Mouse (Mus musculus) forebrain, embryonic 10.5 days (tissue): ENCODE data around the gene Rbms1. TPM values are rescaled to one million over a fixed set of nuclear protein-coding genes. Genes with fewer than 3 reads are reported as not detected.
"Not testable (repeated sequence)": the region's sequence is repeated elsewhere in the genome, so short reads cannot be mapped to it uniquely, and the experiment has no call there.

Source experiments
- DNase-seq: peaks from one replicate; pipeline ENCODE4 v3.0.0-alpha.2; 2017; ENCODE audit warnings: low spot score; ENCODE audit errors: extremely low spot score
- H3K27ac ChIP-seq: fragments of 300-500 bp; sonication (generic); 2 replicates; pipeline ENCODE4 v1.5.1; 2016; ENCODE audit warnings: mild to moderate bottlenecking
- H3K27me3 ChIP-seq: fragments of 300-500 bp; sonication (generic); 2 replicates; pipeline ENCODE4 v1.6.1; 2016; ENCODE audit warnings: mild to moderate bottlenecking; ENCODE audit not compliant: poor library complexity, severe bottlenecking
- H3K36me3 ChIP-seq: fragments of 300-500 bp; sonication (generic); replicated peaks from 2 replicates; pipeline ENCODE4 v1.6.1; 2016; ENCODE audit warnings: mild to moderate bottlenecking, moderate library complexity
- H3K4me1 ChIP-seq: fragments of 300-500 bp; sonication (generic); 2 replicates; pipeline ENCODE4 v1.6.1; 2016
- H3K4me3 ChIP-seq: fragments of 300-500 bp; sonication (generic); 2 replicates; pipeline ENCODE4 v1.5.1; 2016; ENCODE audit warnings: mild to moderate bottlenecking, moderate library complexity
- H3K9me3 ChIP-seq: fragments of 300-500 bp; sonication (generic); 2 replicates; pipeline ENCODE4 v1.6.1; 2016; ENCODE audit warnings: mild to moderate bottlenecking, moderate library complexity
- WGBS: fragments of 180-500 bp; shearing (Covaris S2); methylation state at CpG from one replicate; pipeline ENCODE4 v1.1.7; 2016; 5-methylcytosine and 5-hydroxymethylcytosine counted together
- polyA plus RNA-seq: library from polyadenylated mRNA; unstranded; fragments of >200 nt; fragmentation: Nextera tagmentation; extraction: Ambion mirVana; gene quantifications from 2 replicates; pipeline ENCODE4 v1.2.1, GENCODE M21; 2016

The Rbms1 gene
- polyA plus RNA-seq, 1 experiment from 2014 or later, result 44.4 TPM

DNA sequence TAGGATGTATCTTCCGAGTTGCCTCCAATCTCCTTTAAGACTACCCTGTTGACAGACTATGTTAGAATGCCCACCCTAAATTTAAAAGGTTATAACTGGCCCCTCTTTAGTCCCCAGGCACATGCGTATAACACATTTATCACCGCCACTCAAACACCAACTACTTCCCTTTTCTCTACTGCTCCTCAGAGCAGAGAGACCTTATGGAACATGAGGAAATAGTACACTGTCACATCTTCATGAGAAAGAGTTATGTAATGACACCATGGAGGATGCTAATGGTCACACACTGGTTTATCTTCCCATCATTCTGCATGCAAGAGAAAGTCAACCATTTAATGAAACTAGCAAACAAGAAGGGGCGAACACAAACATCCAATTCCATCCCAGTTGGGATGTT lies 114.5 kb downstream of the Rbms1 start:
- DNase-seq, result no peak
- no peak overlapping the region for H3K4me3 ChIP-seq
- H3K36me3 ChIP-seq, result no peaks in the 10 kb centered on the region
- peaks cover 18% of the 10 kb centered on the region for H3K4me1 ChIP-seq
- H3K27ac ChIP-seq, result no peak overlapping the region
- 93% methylated on average over 4 of the region's 4 CpGs for WGBS
- peaks cover 10% of the 10 kb centered on the region; the same call in 1 of the 2 replicates for H3K27me3 ChIP-seq
- H3K9me3 ChIP-seq, result no peaks in the 10 kb centered on the region

DNA sequence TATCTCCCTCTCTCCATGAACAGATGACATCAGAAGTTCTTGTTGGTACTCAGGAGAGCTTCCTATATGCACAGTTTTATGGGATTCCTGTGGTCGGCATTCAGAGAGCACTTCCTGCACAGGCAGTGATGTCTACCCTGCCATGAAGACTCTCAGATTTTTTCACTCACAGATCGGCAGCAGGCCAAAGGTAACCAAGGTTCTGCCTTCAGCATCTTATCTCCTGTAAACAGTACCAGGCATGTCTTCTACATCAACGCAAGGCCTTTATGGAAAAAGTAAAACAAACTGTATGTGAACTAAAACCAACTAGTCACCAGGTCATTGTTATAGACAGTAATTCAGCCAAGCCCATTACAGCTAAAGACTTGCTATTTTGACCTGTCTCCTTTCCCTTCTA lies 115.0 kb downstream of the Rbms1 start:
- Histone ChIP-seq H3K4me3 (no peak overlapping the region), H3K9me3 (no peaks in the 10 kb centered on the region), H3K36me3 (no peaks in the 10 kb centered on the region), H3K27ac (no peak overlapping the region), H3K4me1 (peaks cover 20% of the 10 kb centered on the region), H3K27me3 (peaks cover 13% of the 10 kb centered on the region; the same call in 1 of the 2 replicates)
- 87% methylated on average over 3 of the region's 3 CpGs for WGBS
- DNase-seq, result no peak

DNA sequence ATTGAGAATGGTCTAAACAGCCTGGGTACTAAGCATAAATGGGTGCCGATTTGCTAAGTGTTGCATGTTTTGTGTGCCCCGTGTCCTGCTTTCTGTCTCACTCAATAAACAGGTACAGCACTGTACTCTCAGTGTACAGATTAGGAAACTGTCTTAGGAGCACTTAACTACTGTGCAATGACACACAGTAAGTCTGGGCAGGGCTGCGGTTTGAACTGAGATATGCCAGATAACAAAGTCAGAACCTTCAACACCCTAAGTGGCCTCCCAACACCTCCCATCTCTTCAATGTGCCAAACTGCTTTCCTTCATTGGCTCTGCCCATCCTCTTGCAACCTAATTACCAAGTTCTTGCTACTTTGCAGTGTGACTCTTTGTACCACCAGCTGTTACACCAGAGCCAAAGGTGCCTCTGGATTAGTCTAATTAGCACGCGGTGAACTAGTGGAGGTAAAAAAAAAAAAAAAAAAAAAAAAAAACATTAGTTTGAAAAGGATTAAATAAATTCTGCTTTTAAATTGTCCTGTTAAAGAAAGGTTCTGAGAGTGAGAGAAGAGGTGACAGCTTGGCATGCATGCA lies 117.6 kb downstream of the Rbms1 start:
- H3K27ac ChIP-seq, result no peak overlapping the region
- no peak for DNase-seq
- no peak overlapping the region for H3K4me3 ChIP-seq
- H3K9me3 ChIP-seq, result no peaks in the 10 kb centered on the region
- peaks cover 7% of the 10 kb centered on the region; the same call in 1 of the 2 replicates for H3K27me3 ChIP-seq
- 53% methylated on average over 5 of the region's 5 CpGs for WGBS
- H3K4me1 ChIP-seq, result peaks cover 19% of the 10 kb centered on the region
- H3K36me3 ChIP-seq, result no peaks in the 10 kb centered on the region

DNA sequence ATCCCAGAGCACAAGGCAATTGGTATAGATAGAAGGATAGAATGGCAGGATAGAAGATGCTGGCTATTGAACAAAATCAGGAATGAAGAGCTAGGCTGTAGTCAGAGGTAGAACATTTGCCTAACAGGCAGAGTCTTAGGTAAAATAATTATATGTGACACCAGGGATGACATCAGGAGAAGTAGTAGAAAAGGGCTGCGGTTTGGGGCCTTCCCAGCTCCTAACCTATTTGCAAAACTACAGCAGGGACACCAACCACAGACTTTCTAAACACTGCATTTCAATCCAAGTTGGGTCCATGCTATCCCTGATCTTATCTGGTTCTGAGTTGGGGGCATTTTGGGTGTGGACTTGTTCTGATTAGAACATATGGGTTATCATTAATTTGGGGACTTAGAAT lies 118.7 kb downstream of the Rbms1 start:
- no peak overlapping the region for H3K27ac ChIP-seq
- H3K36me3 ChIP-seq, result no peaks in the 10 kb centered on the region
- whole genome bisulfite sequencing, result 91% methylated on average over 1 of the region's 1 CpGs
- no peak for DNase-seq
- H3K4me1 ChIP-seq, result peaks cover 18% of the 10 kb centered on the region
- no peaks in the 10 kb centered on the region for H3K9me3 ChIP-seq
- peaks cover 4% of the 10 kb centered on the region; the same call in 1 of the 2 replicates for H3K27me3 ChIP-seq
- H3K4me3 ChIP-seq, result no peak overlapping the region

DNA sequence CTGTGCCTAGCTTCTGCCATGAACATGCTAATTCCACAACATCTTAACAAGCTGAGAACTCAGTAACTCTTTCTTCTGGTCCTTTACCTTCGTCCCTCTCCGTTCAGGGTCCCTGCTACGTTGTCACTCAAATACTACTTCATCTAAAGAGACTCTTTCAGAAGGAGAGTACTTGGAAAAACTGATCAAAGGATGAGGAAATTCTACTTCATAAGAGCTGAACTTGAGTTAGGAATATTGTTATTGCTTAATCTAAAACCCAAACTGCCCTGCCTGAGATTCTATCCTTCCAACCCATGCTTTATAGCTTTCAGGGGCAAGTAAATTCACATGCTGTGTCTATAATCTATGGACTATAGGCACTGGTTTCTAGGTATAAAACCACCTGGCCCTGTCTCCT lies 119.4 kb downstream of the Rbms1 start:
- Histone ChIP-seq H3K36me3 (no peaks in the 10 kb centered on the region), H3K27ac (no peak overlapping the region), H3K4me1 (peaks cover 18% of the 10 kb centered on the region), H3K27me3 (peaks cover 7% of the 10 kb centered on the region; the same call in 1 of the 2 replicates), H3K4me3 (no peak overlapping the region), H3K9me3 (no peaks in the 10 kb centered on the region)
- no peak for DNase-seq
- WGBS, result 95% methylated on average over 3 of the region's 3 CpGs

DNA sequence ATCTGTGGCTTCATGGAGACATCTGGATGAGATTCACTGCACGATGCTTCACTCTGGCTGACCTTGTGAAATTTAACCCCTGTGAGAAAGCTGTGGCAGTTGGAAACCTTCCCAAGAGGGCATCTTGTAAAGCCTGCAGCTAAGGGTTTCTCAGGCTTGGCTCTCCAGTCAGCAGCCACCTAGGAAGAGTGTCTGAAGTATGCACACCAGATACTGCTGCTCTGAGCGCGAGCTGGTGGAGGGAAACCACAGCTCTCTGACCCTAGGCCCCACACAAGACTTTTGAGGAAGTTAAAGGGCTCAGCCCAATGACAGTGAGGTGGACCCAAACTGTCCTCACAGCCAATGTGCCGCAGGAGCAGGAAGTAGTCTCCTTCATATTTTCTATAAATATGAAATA lies 120.0 kb downstream of the Rbms1 start:
- no peak for DNase-seq
- Histone ChIP-seq H3K27me3 (peaks cover 8% of the 10 kb centered on the region; the same call in 1 of the 2 replicates), H3K4me3 (no peak overlapping the region), H3K4me1 (peaks cover 18% of the 10 kb centered on the region), H3K27ac (no peak overlapping the region), H3K9me3 (no peaks in the 10 kb centered on the region), H3K36me3 (no peaks in the 10 kb centered on the region)
- WGBS, result 67% methylated on average over 4 of the region's 4 CpGs

DNA sequence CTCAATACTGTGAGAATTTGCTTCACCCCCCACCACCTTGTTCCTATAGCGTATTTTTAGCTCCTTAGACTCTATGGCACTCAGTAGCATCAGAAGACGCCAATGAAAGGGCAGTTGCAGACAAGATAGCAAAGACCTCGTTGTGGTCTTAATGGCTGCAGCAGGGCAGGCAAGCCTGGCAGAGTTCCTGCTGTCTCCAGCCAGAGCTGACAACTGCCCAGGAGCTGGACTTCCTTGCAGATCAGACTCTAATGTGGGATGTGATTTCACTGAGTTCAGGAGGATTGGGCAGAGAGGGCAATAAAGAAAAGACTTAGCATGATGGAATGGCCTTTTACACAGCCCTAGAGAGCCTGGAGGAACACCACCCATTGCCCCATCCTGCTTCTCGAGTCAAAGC lies 122.1 kb downstream of the Rbms1 start:
- H3K4me3 ChIP-seq, result no peak overlapping the region
- H3K4me1 ChIP-seq, result peaks cover 33% of the 10 kb centered on the region
- no peak overlapping the region for H3K27ac ChIP-seq
- no peak for DNase-seq
- peaks cover 14% of the 10 kb centered on the region; the same call in 1 of the 2 replicates for H3K27me3 ChIP-seq
- no peaks in the 10 kb centered on the region for H3K9me3 ChIP-seq
- no peaks in the 10 kb centered on the region for H3K36me3 ChIP-seq
- WGBS, result 80% methylated on average over 4 of the region's 4 CpGs

DNA sequence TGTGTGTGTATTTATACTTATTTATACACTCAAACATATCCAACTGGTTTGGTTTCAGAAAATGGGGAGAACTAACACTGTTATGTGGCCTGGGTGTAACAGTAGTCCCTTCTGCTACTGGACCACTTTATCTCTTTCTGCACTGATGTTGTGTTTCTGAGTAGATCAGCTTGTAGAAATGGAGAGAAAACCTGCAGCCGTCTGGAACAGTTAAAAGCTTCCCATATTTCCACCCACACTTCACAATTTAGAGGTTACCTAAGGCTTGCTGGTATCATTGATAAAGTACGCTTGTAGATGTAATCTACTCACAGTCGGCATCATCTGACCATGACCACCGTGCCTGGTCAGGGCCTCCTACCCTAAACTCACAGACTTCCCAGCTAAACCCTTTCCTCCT lies 123.5 kb downstream of the Rbms1 start:
- Histone ChIP-seq H3K9me3 (no peaks in the 10 kb centered on the region), H3K4me3 (no peak overlapping the region), H3K4me1 (peaks cover 20% of the 10 kb centered on the region), H3K36me3 (no peaks in the 10 kb centered on the region), H3K27ac (no peak overlapping the region), H3K27me3 (peaks cover 14% of the 10 kb centered on the region; the same call in 1 of the 2 replicates)
- WGBS, result 92% methylated on average over 4 of the region's 4 CpGs
- DNase-seq, result no peak

DNA sequence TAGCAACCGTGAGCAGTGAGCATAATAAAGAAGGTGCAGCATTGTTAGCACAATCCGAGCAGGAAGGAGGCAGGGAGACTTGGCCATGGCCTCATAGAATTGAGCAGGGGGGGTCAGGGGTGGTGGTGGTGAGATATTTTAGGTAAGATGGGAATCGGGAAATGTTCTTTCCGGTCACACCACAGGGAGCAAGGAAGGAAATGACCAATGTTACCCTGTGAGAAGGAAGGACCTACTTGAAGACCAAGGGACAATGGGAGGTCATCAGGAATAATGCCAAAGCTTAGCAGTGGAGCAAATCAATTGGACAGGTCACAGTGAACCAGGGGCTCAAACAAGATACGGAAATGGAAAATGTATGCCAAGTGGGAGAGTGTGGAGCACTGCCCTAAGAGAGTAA lies 124.1 kb downstream of the Rbms1 start:
- Histone ChIP-seq H3K4me1 (peaks cover 20% of the 10 kb centered on the region), H3K27ac (no peak overlapping the region), H3K9me3 (no peaks in the 10 kb centered on the region), H3K27me3 (peaks cover 14% of the 10 kb centered on the region; the same call in 1 of the 2 replicates), H3K4me3 (no peak overlapping the region), H3K36me3 (no peaks in the 10 kb centered on the region)
- WGBS, result 79% methylated on average over 5 of the region's 5 CpGs
- DNase-seq, result no peak

DNA sequence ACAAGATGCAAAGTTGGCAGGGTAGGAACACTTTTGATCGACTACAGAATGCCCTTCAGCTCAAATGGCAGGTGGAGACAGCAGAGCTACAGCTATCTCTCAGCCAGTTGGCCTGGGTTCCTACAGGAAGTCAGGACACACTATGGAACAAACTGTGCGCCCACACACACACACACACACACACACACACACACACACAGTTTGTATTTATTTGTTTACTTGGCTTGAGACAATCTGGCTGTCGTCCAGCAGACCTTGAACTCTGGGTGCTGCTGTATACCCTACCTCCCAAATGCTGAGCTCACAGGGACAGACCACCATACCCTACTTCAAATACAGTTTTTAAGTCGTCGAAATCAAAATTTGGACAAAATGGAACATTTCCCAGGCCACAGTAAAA lies 125.4 kb downstream of the Rbms1 start:
- Histone ChIP-seq H3K4me1 (peaks cover 16% of the 10 kb centered on the region), H3K4me3 (no peak overlapping the region), H3K9me3 (no peaks in the 10 kb centered on the region), H3K27me3 (peaks cover 14% of the 10 kb centered on the region; the same call in 1 of the 2 replicates), H3K27ac (no peak overlapping the region), H3K36me3 (no peaks in the 10 kb centered on the region)
- 88% methylated on average over 5 of the region's 5 CpGs for WGBS
- no peak for DNase-seq

DNA sequence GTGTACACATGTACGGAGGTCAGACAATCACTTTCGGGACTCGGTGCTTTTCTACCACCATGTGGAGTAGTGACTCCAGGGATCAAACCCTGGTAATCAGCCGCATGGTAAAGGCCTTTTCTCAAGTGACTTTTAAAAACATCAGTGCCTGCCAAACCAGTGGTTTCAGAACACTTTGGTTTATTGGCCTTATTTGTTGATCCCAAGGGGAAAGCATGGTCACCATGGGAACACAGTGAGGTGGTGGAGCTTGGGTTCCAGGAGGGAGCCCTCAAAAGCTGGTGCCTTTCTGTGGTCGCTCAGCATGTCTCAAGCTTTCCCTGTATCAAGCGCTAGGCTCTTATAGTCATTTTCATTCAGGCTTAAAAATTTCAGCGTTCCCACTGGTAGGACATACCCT lies 126.8 kb downstream of the Rbms1 start:
- Histone ChIP-seq H3K36me3 (no peaks in the 10 kb centered on the region), H3K27ac (no peak overlapping the region), H3K9me3 (no peaks in the 10 kb centered on the region), H3K4me1 (peaks cover 16% of the 10 kb centered on the region), H3K27me3 (peaks cover 14% of the 10 kb centered on the region; the same call in 1 of the 2 replicates), H3K4me3 (no peak overlapping the region)
- 95% methylated on average over 7 of the region's 7 CpGs for WGBS
- DNase-seq, result no peak

DNA sequence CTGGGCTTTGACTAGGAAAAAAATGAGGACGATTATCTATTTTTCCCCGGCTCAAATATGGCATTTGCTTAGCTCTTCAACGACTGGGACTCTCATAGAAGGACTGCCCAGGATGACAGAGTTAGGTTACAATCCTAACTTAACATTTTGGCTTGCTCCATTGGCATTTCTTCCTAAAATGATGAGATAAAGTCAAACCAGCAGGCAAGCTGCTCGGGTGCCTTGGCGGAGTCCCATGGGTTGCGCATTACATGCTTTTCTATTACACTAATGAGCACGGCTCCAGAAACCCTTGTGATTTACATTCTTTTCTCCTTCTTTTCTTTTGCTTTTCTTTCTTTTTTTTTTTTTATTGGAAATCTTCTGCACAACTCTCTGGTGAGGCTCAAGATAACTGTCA lies 128.7 kb downstream of the Rbms1 start:
- 87% methylated on average over 7 of the region's 7 CpGs for WGBS
- peaks cover 16% of the 10 kb centered on the region for H3K4me1 ChIP-seq
- H3K9me3 ChIP-seq, result no peaks in the 10 kb centered on the region
- no peak overlapping the region for H3K4me3 ChIP-seq
- no peak overlapping the region for H3K27ac ChIP-seq
- H3K36me3 ChIP-seq, result no peaks in the 10 kb centered on the region
- no peak for DNase-seq
- peaks cover 14% of the 10 kb centered on the region; the same call in 1 of the 2 replicates for H3K27me3 ChIP-seq

DNA sequence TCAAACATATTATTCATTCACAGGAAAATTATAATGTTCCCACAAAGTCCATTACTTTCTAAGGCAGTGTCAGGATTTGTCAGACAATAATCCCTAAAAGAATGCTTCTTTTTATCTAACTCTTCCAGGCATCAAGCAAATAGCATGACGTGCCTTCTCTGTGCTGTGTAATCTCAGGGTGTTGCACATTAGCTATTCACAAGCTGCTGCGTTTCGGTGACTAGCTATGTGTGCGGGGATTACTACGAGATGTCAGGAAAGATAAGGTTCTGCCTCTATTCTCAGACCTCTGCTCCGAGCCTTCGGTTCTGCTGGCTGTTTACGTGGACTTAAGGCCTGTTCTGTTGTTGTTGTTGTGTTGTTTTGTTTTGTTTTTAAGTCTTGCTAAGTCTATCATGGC lies 130.7 kb downstream of the Rbms1 start:
- Histone ChIP-seq H3K36me3 (no peaks in the 10 kb centered on the region), H3K4me1 (peaks cover 11% of the 10 kb centered on the region), H3K9me3 (no peaks in the 10 kb centered on the region), H3K27me3 (peaks cover 11% of the 10 kb centered on the region; the same call in 1 of the 2 replicates), H3K27ac (no peak overlapping the region), H3K4me3 (no peak overlapping the region)
- 76% methylated on average over 8 of the region's 8 CpGs for WGBS
- no peak for DNase-seq

DNA sequence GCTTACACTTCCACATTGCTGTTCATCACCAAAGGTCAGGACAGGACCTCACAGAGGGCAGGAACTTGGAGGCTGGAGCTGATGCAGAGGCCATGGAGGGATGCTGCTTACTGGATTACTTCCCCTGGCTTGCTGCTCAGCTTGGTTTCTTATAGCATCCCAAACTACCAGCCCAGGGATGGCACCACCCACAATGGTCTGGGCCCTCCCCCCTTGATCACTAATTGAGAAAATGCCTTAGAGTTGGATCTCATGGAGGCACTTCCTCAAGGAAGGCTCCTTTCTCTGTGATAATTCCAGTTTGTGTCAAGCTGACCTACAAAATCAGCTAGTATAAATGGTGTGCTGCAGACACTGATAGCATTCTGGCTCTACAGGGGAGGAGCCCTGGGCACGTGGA lies 132.5 kb downstream of the Rbms1 start:
- H3K4me3 ChIP-seq, H3K27me3 ChIP-seq, H3K27ac ChIP-seq, H3K4me1 ChIP-seq, H3K9me3 ChIP-seq, H3K36me3 ChIP-seq, DNase-seq: not testable (repeated sequence)
- WGBS, result 79% methylated on average over 1 of the region's 1 CpGs
